Mouse (Mus musculus) brain, embryonic 14.5 days (tissue): ENCODE measurements around the gene Ovol2.

Source experiments
- CTCF ChIP-seq: fragments of 200-500 bp; IDR thresholded peaks from 2 replicates; pipeline ENCODE4 v1.5.1; 2012; ENCODE audit warnings: inconsistent platforms, mild to moderate bottlenecking, moderate library complexity, borderline replicate concordance; ENCODE audit not compliant: insufficient read depth, insufficient read length; ENCODE audit errors: extremely low read depth
- POLR2A ChIP-seq: fragments of 200-500 bp; IDR thresholded peaks from 2 replicates; pipeline ENCODE4 v1.6.1; 2012; ENCODE audit warnings: mild to moderate bottlenecking, inconsistent platforms, borderline replicate concordance; ENCODE audit not compliant: poor library complexity, insufficient read depth, insufficient read length, severe bottlenecking; ENCODE audit errors: extremely low read depth

DNA sequence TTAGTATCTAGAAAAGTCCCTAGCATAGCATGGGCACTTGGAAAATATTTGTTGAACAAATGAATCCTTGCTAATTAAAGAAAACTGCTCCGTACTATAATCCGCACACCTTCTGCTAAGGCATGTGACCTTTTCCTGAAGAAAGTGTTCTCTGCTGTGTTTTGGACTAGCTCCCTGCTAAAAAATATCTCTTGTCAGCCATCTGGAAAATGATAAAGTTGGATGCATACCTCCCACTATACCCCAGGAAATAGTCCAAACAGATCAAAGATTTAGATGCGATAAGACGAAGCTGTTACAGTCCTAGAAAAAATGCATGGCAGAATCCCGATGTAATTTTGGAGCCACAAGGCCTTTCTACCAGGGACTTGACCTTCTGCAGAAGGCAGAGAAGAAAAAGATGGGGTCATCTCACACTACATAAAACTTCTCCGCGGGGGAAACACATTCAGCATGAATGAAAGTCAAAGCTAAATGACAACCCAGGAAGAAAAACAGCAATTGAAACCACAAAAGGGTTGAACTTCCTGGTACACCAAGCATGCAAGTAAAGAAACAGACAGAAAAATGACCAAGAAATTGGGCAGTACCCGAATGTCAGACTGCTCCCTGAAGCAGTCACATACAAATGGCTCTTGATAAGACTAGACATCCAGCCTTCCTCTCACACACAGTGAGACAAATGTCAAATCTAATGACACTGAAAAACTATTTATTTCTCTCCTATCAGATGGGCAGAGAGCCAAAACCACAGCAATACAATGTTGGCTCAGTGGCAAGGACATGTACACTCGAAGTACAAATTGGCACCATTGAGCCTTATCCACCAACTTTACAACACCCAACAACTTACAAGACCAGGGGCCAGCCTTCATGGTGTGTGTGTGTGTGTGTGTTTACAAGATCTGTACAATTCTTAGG, 31.9 kb downstream of the Ovol2 start:
- TF ChIP-seq POLR2A (no peak), CTCF (no peak)
